Mouse (Mus musculus): ENCODE measurements around the gene Txnrd2. TPM values are rescaled to one million over a fixed set of nuclear protein-coding genes. Genes with fewer than 3 reads are reported as not detected.

Gene Txnrd2
- polyA plus RNA-seq, 1 experiment from 2014 or later = 39.6 TPM

- Histone ChIP-seq H3K27me3 (ENCODE audit: control insufficient read depth, insufficient read depth, low read length) (no peaks in the 10 kb centered on the region), H3K36me3 (ENCODE audit: control insufficient read depth, insufficient read depth) (peaks cover 45% of the 10 kb centered on the region), H3K4me3 (ENCODE audit: low read length) (no peak overlapping the region), H3K4me1 (ENCODE audit: control insufficient read depth, insufficient read depth, low read length) (peaks cover 25% of the 10 kb centered on the region), H3K27ac (ENCODE audit: low read length) (no peak overlapping the region; the same call in 1 of the 2 replicates), H3K9ac (ENCODE audit: low read length) (0 out of 2 replicates have a peak overlapping the region, but pooled peaks have one; percentile 12), H3K9me3 (replicated peaks; ENCODE audit: control insufficient read depth, low read length) (no peaks in the 10 kb centered on the region), H3K4me2 (ENCODE audit: low read depth, low read length) (no peak overlapping the region)
- no peak for ATAC-seq (replicated peaks; ENCODE audit: extremely low read depth, insufficient read depth, low FRiP score)
- WGBS = 72% methylated on average over 9 of the region's 9 CpGs
Measured at GRCm38 (mm10) chr16:18400028-18400427, 26.2 kb upstream of the Txnrd2 start.

- 42% methylated on average over 7 of the region's 7 CpGs for WGBS
- 0 out of 2 replicates have a peak overlapping the region, but pooled peaks have one; percentile 12 for H3K9ac ChIP-seq (ENCODE audit: low read length)
- no peaks in the 10 kb centered on the region for H3K27me3 ChIP-seq (ENCODE audit: control insufficient read depth, insufficient read depth, low read length)
- peaks cover 46% of the 10 kb centered on the region for H3K36me3 ChIP-seq (ENCODE audit: control insufficient read depth, insufficient read depth)
- H3K9me3 ChIP-seq (replicated peaks; ENCODE audit: control insufficient read depth, low read length) = no peaks in the 10 kb centered on the region
- ATAC-seq (replicated peaks; ENCODE audit: extremely low read depth, insufficient read depth, low FRiP score) = peak; percentile 24; the same call in 1 of the 2 replicates
- H3K27ac ChIP-seq (ENCODE audit: low read length) = peak overlapping the region; percentile 19
- no peak overlapping the region for H3K4me2 ChIP-seq (ENCODE audit: low read depth, low read length)
- peaks cover 23% of the 10 kb centered on the region for H3K4me1 ChIP-seq (ENCODE audit: control insufficient read depth, insufficient read depth, low read length)
- no peak overlapping the region for H3K4me3 ChIP-seq (ENCODE audit: low read length)
Measured at GRCm38 (mm10) chr16:18400472-18401216, 25.5 kb upstream of the Txnrd2 start.

GRCm38 (mm10) chr16:18403285-18403684, 22.9 kb upstream of the Txnrd2 start:
- H3K27ac ChIP-seq (ENCODE audit: low read length) = no peak overlapping the region
- no peaks in the 10 kb centered on the region for H3K9me3 ChIP-seq (replicated peaks; ENCODE audit: control insufficient read depth, low read length)
- peaks cover 37% of the 10 kb centered on the region for H3K36me3 ChIP-seq (ENCODE audit: control insufficient read depth, insufficient read depth)
- H3K4me3 ChIP-seq (ENCODE audit: low read length) = no peak overlapping the region
- peaks cover 32% of the 10 kb centered on the region for H3K4me1 ChIP-seq (ENCODE audit: control insufficient read depth, insufficient read depth, low read length)
- WGBS = 80% methylated on average over 12 of the region's 12 CpGs
- ATAC-seq (replicated peaks; ENCODE audit: extremely low read depth, insufficient read depth, low FRiP score) = no peak
- H3K4me2 ChIP-seq (ENCODE audit: low read depth, low read length) = no peak overlapping the region
- no peaks in the 10 kb centered on the region for H3K27me3 ChIP-seq (ENCODE audit: control insufficient read depth, insufficient read depth, low read length)
- H3K9ac ChIP-seq (ENCODE audit: low read length) = no peak overlapping the region

- H3K27ac ChIP-seq (ENCODE audit: low read length) = no peak overlapping the region
- H3K4me1 ChIP-seq (ENCODE audit: control insufficient read depth, insufficient read depth, low read length) = peaks cover 38% of the 10 kb centered on the region
- peaks cover 28% of the 10 kb centered on the region for H3K36me3 ChIP-seq (ENCODE audit: control insufficient read depth, insufficient read depth)
- WGBS = 79% methylated on average over 13 of the region's 13 CpGs
- no peaks in the 10 kb centered on the region for H3K9me3 ChIP-seq (replicated peaks; ENCODE audit: control insufficient read depth, low read length)
- no peaks in the 10 kb centered on the region for H3K27me3 ChIP-seq (ENCODE audit: control insufficient read depth, insufficient read depth, low read length)
- no peak overlapping the region for H3K4me2 ChIP-seq (ENCODE audit: low read depth, low read length)
- H3K4me3 ChIP-seq (ENCODE audit: low read length) = no peak overlapping the region
- no peak overlapping the region for H3K9ac ChIP-seq (ENCODE audit: low read length)
- no peak for ATAC-seq (replicated peaks; ENCODE audit: extremely low read depth, insufficient read depth, low FRiP score)
Measured at GRCm38 (mm10) chr16:18405091-18405854, 20.9 kb upstream of the Txnrd2 start.

- WGBS = 84% methylated on average over 2 of the region's 2 CpGs
- Histone ChIP-seq H3K36me3 (ENCODE audit: control insufficient read depth, insufficient read depth) (peaks cover 32% of the 10 kb centered on the region), H3K4me2 (ENCODE audit: low read depth, low read length) (no peak overlapping the region), H3K9ac (ENCODE audit: low read length) (peak overlapping the region; percentile 49), H3K4me3 (ENCODE audit: low read length) (no peak overlapping the region), H3K9me3 (replicated peaks; ENCODE audit: control insufficient read depth, low read length) (no peaks in the 10 kb centered on the region), H3K27ac (ENCODE audit: low read length) (0 out of 2 replicates have a peak overlapping the region, but pooled peaks have one; percentile 12), H3K27me3 (ENCODE audit: control insufficient read depth, insufficient read depth, low read length) (no peaks in the 10 kb centered on the region), H3K4me1 (ENCODE audit: control insufficient read depth, insufficient read depth, low read length) (peaks cover 32% of the 10 kb centered on the region)
- no peak for ATAC-seq (replicated peaks; ENCODE audit: extremely low read depth, insufficient read depth, low FRiP score)
Measured at GRCm38 (mm10) chr16:18405876-18406275, 20.3 kb upstream of the Txnrd2 start.

GRCm38 (mm10) chr16:18406293-18406692, 19.9 kb upstream of the Txnrd2 start:
- no peaks in the 10 kb centered on the region for H3K27me3 ChIP-seq (ENCODE audit: control insufficient read depth, insufficient read depth, low read length)
- peaks cover 36% of the 10 kb centered on the region for H3K36me3 ChIP-seq (ENCODE audit: control insufficient read depth, insufficient read depth)
- no peak overlapping the region for H3K4me3 ChIP-seq (ENCODE audit: low read length)
- peak overlapping the region; percentile 34; the same call in 1 of the 2 replicates for H3K27ac ChIP-seq (ENCODE audit: low read length)
- no peak overlapping the region for H3K4me2 ChIP-seq (ENCODE audit: low read depth, low read length)
- no peak overlapping the region; the same call in 1 of the 2 replicates for H3K9ac ChIP-seq (ENCODE audit: low read length)
- WGBS = 9% methylated on average over 2 of the region's 2 CpGs
- H3K9me3 ChIP-seq (replicated peaks; ENCODE audit: control insufficient read depth, low read length) = no peaks in the 10 kb centered on the region
- peaks cover 29% of the 10 kb centered on the region for H3K4me1 ChIP-seq (ENCODE audit: control insufficient read depth, insufficient read depth, low read length)
- ATAC-seq (replicated peaks; ENCODE audit: extremely low read depth, insufficient read depth, low FRiP score) = peak; percentile 52

- no peaks in the 10 kb centered on the region for H3K27me3 ChIP-seq (ENCODE audit: control insufficient read depth, insufficient read depth, low read length)
- 24% methylated on average over 7 of the region's 7 CpGs for WGBS
- H3K4me2 ChIP-seq (ENCODE audit: low read depth, low read length) = no peak overlapping the region
- peak overlapping the region; percentile 82 for H3K27ac ChIP-seq (ENCODE audit: low read length)
- H3K4me1 ChIP-seq (ENCODE audit: control insufficient read depth, insufficient read depth, low read length) = peaks cover 41% of the 10 kb centered on the region
- H3K36me3 ChIP-seq (ENCODE audit: control insufficient read depth, insufficient read depth) = peaks cover 36% of the 10 kb centered on the region
- H3K4me3 ChIP-seq (ENCODE audit: low read length) = no peak overlapping the region
- no peaks in the 10 kb centered on the region for H3K9me3 ChIP-seq (replicated peaks; ENCODE audit: control insufficient read depth, low read length)
- H3K9ac ChIP-seq (ENCODE audit: low read length) = peak overlapping the region; percentile 28; the same call in 1 of the 2 replicates
- ATAC-seq (replicated peaks; ENCODE audit: extremely low read depth, insufficient read depth, low FRiP score) = peak; percentile 61
Measured at GRCm38 (mm10) chr16:18407912-18408311, 18.3 kb upstream of the Txnrd2 start.

- H3K9ac ChIP-seq (ENCODE audit: low read length) = no peak overlapping the region
- H3K36me3 ChIP-seq (ENCODE audit: control insufficient read depth, insufficient read depth) = peaks cover 24% of the 10 kb centered on the region
- ATAC-seq (replicated peaks; ENCODE audit: extremely low read depth, insufficient read depth, low FRiP score) = no peak
- no peaks in the 10 kb centered on the region for H3K27me3 ChIP-seq (ENCODE audit: control insufficient read depth, insufficient read depth, low read length)
- H3K27ac ChIP-seq (ENCODE audit: low read length) = no peak overlapping the region
- WGBS = 80% methylated on average over 4 of the region's 4 CpGs
- no peak overlapping the region for H3K4me2 ChIP-seq (ENCODE audit: low read depth, low read length)
- no peak overlapping the region for H3K4me3 ChIP-seq (ENCODE audit: low read length)
- H3K9me3 ChIP-seq (replicated peaks; ENCODE audit: control insufficient read depth, low read length) = no peaks in the 10 kb centered on the region
- H3K4me1 ChIP-seq (ENCODE audit: control insufficient read depth, insufficient read depth, low read length) = peaks cover 41% of the 10 kb centered on the region
Measured at GRCm38 (mm10) chr16:18409776-18410175, 16.4 kb upstream of the Txnrd2 start.

GRCm38 (mm10) chr16:18410418-18410817, 15.8 kb upstream of the Txnrd2 start:
- H3K9me3 ChIP-seq (replicated peaks; ENCODE audit: control insufficient read depth, low read length) = no peaks in the 10 kb centered on the region
- H3K4me3 ChIP-seq (ENCODE audit: low read length) = no peak overlapping the region
- H3K9ac ChIP-seq (ENCODE audit: low read length) = no peak overlapping the region
- WGBS = 87% methylated on average over 5 of the region's 5 CpGs
- no peak overlapping the region for H3K4me2 ChIP-seq (ENCODE audit: low read depth, low read length)
- H3K27ac ChIP-seq (ENCODE audit: low read length) = no peak overlapping the region
- H3K36me3 ChIP-seq (ENCODE audit: control insufficient read depth, insufficient read depth) = peaks cover 20% of the 10 kb centered on the region
- H3K27me3 ChIP-seq (ENCODE audit: control insufficient read depth, insufficient read depth, low read length) = no peaks in the 10 kb centered on the region
- no peak for ATAC-seq (replicated peaks; ENCODE audit: extremely low read depth, insufficient read depth, low FRiP score)
- peaks cover 40% of the 10 kb centered on the region for H3K4me1 ChIP-seq (ENCODE audit: control insufficient read depth, insufficient read depth, low read length)

Measured in heart, embryonic 16.5 days (tissue).